Mouse (Mus musculus) liver, postnatal 0 days (tissue): Measurements from ENCODE around the gene Arhgap45.

Source experiments
- CTCF ChIP-seq: sonication (generic); IDR thresholded peaks from 2 replicates; pipeline ENCODE4 v1.5.1; 2016; ENCODE audit warnings: antibody characterized with exemption, low read depth
- EP300 ChIP-seq: IDR thresholded peaks from 2 replicates; pipeline ENCODE4 v1.6.1; 2016; ENCODE audit warnings: antibody characterized with exemption, low read depth, mild to moderate bottlenecking

DNA sequence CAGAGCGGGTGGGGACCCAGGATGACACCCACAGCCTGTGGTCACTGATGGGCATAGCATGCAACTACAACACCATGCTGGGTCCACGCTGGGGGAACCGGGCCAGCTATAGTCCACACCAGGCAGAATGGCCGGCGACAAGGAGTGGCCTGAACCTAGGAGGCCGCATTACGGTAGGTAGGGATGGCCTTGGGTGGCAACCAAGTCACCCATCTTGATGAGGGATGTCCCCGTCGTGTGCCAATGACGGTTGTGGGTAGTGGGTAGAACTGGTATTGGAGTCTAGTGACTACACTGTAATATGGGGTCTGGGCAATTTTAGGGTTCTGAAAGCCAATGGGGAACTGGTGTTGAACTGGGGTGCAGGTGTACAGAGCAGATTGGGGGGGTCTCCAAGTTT is 478 bp downstream of the Arhgap45 start:
- TF ChIP-seq CTCF: no peak
- TF ChIP-seq EP300: no peak
